Mouse (Mus musculus) MEL (cell line): Measurements from ENCODE around the gene Smc3. TPM values are rescaled to one million over a fixed set of nuclear protein-coding genes. Genes with fewer than 3 reads are reported as not detected.

Experiments
- DNase-seq: peaks from one replicate; pipeline ENCODE4 v3.0.0; 2011; ENCODE audit warnings: low read depth, low spot score
- H3K27ac ChIP-seq: 2 replicates; pipeline ENCODE4 v1.5.1; 2012; ENCODE audit warnings: low read depth, mild to moderate bottlenecking, control low read depth, low read length, moderate library complexity; ENCODE audit not compliant: control insufficient read depth
- H3K27me3 ChIP-seq, 2 experiments: fragments of 150-350 bp in 1 of 2; sonication (generic) in 1 of 2; 2 replicates each; pipeline ENCODE4 v1.6.1; 2012; ENCODE audit warnings: low read length in 2 of 2, mild to moderate bottlenecking in 2 of 2, improper control_type of control experiment in 1 of 2, moderate library complexity in 1 of 2; ENCODE audit not compliant: insufficient read depth in 2 of 2, control insufficient read depth in 1 of 2
- H3K36me3 ChIP-seq, 2 experiments: 2 replicates each; pipeline ENCODE4 v1.6.1; 2012 to 2014; ENCODE audit warnings: low read length in 2 of 2, improper control_type of control experiment in 1 of 2, inconsistent platforms in 1 of 2, mild to moderate bottlenecking in 1 of 2; ENCODE audit not compliant: insufficient read depth in 2 of 2, control insufficient read depth in 1 of 2
- H3K4me1 ChIP-seq, 2 experiments: fragments of 150-350 bp in 1 of 2; sonication (generic) in 1 of 2; 2 replicates each; pipeline ENCODE4 v1.6.1; 2012; ENCODE audit warnings: low read length in 2 of 2, improper control_type of control experiment in 1 of 2, mild to moderate bottlenecking in 1 of 2; ENCODE audit not compliant: insufficient read depth in 2 of 2, control insufficient read depth in 1 of 2
- H3K4me3 ChIP-seq, 2 experiments: fragments of 150-350 bp in 1 of 2; sonication (generic) in 1 of 2; 2 replicates each; pipeline ENCODE4 v1.5.1; 2012; ENCODE audit warnings: low read depth in 2 of 2, low read length in 2 of 2, mild to moderate bottlenecking in 2 of 2, moderate library complexity in 2 of 2, control low read depth in 1 of 2, improper control_type of control experiment in 1 of 2; ENCODE audit not compliant: control insufficient read depth in 1 of 2, insufficient read depth in 1 of 2
- H3K79me2 ChIP-seq: 2 replicates; pipeline ENCODE4 v1.6.1; 2012; ENCODE audit warnings: mild to moderate bottlenecking, low read length, moderate library complexity; ENCODE audit not compliant: control insufficient read depth, poor library complexity, insufficient read depth
- H3K9ac ChIP-seq: 2 replicates; pipeline ENCODE4 v1.6.1; 2012; ENCODE audit warnings: low read depth, mild to moderate bottlenecking, control low read depth, low read length, moderate library complexity; ENCODE audit not compliant: control insufficient read depth, poor library complexity, severe bottlenecking
- H3K9me3 ChIP-seq: fragments of 150-350 bp; sonication (generic); replicated peaks from 2 replicates; pipeline ENCODE4 v1.6.1; 2012; ENCODE audit warnings: mild to moderate bottlenecking, low read length, improper control_type of control experiment, moderate library complexity; ENCODE audit not compliant: insufficient read depth
- ETS1 ChIP-seq: IDR thresholded peaks from 2 replicates; pipeline ENCODE4 v1.6.1; 2012; ENCODE audit warnings: low read depth, mild to moderate bottlenecking, inconsistent platforms, low read length, improper control_type of control experiment, moderate library complexity
- HCFC1 ChIP-seq: IDR thresholded peaks from 2 replicates; pipeline ENCODE4 v1.6.1; 2012; ENCODE audit warnings: low read depth, mild to moderate bottlenecking, inconsistent platforms, low read length, improper control_type of control experiment, moderate library complexity
- MEF2A ChIP-seq: IDR thresholded peaks from 2 replicates; pipeline ENCODE4 v1.6.1; 2014; ENCODE audit warnings: low read depth, mild to moderate bottlenecking, inconsistent platforms, low read length, improper control_type of control experiment; ENCODE audit not compliant: poor library complexity, insufficient replicate concordance, severe bottlenecking; ENCODE audit errors: extremely low read depth
- MYB ChIP-seq: IDR thresholded peaks from 2 replicates; pipeline ENCODE4 v1.6.1; 2011; ENCODE audit warnings: mild to moderate bottlenecking, low read depth, low read length, improper control_type of control experiment
- NRF1 ChIP-seq: IDR thresholded peaks from 2 replicates; pipeline ENCODE4 v1.6.1; 2014; ENCODE audit warnings: low read depth, mild to moderate bottlenecking, inconsistent platforms, low read length, improper control_type of control experiment, moderate library complexity; ENCODE audit not compliant: poor library complexity, insufficient read depth, severe bottlenecking
- SIN3A ChIP-seq: IDR thresholded peaks from 2 replicates; pipeline ENCODE4 v1.6.1; 2012; ENCODE audit warnings: low read length, improper control_type of control experiment, inconsistent platforms
- TAL1 ChIP-seq: IDR thresholded peaks from 2 replicates; pipeline ENCODE4 v1.6.1; 2012; ENCODE audit warnings: mild to moderate bottlenecking, inconsistent platforms, low read length, moderate library complexity, mixed read lengths
- UBTF ChIP-seq: IDR thresholded peaks from 2 replicates; pipeline ENCODE4 v1.6.1; 2012; ENCODE audit warnings: low read depth, mild to moderate bottlenecking, inconsistent platforms, low read length, improper control_type of control experiment, moderate library complexity, borderline replicate concordance; ENCODE audit not compliant: insufficient read depth
- USF1 ChIP-seq: IDR thresholded peaks from 2 replicates; pipeline ENCODE4 v1.6.1; 2014; ENCODE audit warnings: low read depth, mild to moderate bottlenecking, inconsistent platforms, low read length, improper control_type of control experiment, moderate library complexity
- ZKSCAN1 ChIP-seq: IDR thresholded peaks from 2 replicates; pipeline ENCODE4 v1.6.1; 2012; ENCODE audit warnings: low read depth, mild to moderate bottlenecking, inconsistent platforms, low read length, improper control_type of control experiment, moderate library complexity
- polyA plus RNA-seq, 2 experiments: library from polyadenylated mRNA; stranded (reverse) in 1 of 2; unstranded in 1 of 2; fragments of >175 nt in 1 of 2; fragments of >200 nt in 1 of 2; gene quantifications; 2 replicates each; pipeline versions ENCODE4 v1.2.1 to v1.2.4; 2012; ENCODE audit warnings: low replicate concordance in 2 of 2, low read depth in 1 of 2; ENCODE audit not compliant: insufficient read length in 2 of 2, insufficient read depth in 1 of 2, missing spikeins in 1 of 2
- total RNA-seq: library from RNA; depleted of rRNA; stranded (reverse); fragments of 300-350 nt; gene quantifications from 2 replicates; pipeline ENCODE4 v1.2.3, GENCODE M21; 2012; rRNA removed

Smc3 gene
- total and polyA plus RNA-seq, 3 experiments: 100 to 129 (median 118) TPM

DNA sequence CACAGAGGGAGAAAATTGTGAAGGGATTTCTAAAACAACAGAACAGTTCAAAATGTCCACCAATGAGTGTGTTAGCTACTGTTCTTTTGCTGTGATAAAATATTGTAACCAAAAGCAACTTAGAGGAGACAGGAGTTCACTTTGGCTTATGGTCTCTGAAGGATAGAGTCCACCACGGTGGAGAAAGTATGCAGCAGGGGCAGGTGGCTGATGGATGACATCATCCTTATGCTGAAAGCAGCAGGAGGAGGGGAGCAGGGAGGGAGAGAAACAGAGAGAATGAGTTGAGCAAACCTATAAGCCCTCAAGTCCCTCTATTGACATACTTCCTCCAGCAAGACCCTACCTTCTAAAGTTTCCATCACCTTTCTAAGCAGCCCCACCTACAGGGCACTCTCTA, 93.8 kb downstream of the Smc3 start:
- peaks cover 13 to 14% of the 10 kb centered on the region in 2 experiments for H3K27me3 ChIP-seq

More for the DNA sequence above, 93.8 kb downstream of the Smc3 start:
- Histone ChIP-seq H3K36me3 (no peaks in the 10 kb centered on the region), H3K79me2 (no peaks in the 10 kb centered on the region), H3K9ac (no peak overlapping the region), H3K4me1 (no peaks in the 10 kb centered on the region), H3K27ac (no peak overlapping the region), H3K4me3 (no peak overlapping the region), H3K9me3 (no peaks in the 10 kb centered on the region)
- TF ChIP-seq MEF2A (no peak), SIN3A (no peak), TAL1 (no peak), UBTF (no peak), NRF1 (no peak), HCFC1 (no peak), ZKSCAN1 (no peak), USF1 (no peak), MYB (no peak), ETS1 (no peak)
- no peak for DNase-seq

Other genes starting within 250 kb of the Smc3 start
- 4.8 and 5.4 TPM in 2 replicates for gene Gm10197, start 228.6 kb upstream of the Smc3 start, total RNA-seq
- 10 to 100 TPM in 1 of 2 experiments, not detected in 1; 53.0 TPM for gene Gm10197, start 228.6 kb upstream of the Smc3 start, polyA plus RNA-seq
- gene Smndc1, start 209.8 kb upstream of the Smc3 start, total RNA-seq: 27.5 and 29.3 TPM in 2 replicates
- 100 to 1,000 TPM; 114 to 166 TPM for gene Smndc1, start 209.8 kb upstream of the Smc3 start, polyA plus RNA-seq
- gene Dusp5, start 71.3 kb upstream of the Smc3 start, total RNA-seq: 7.6 and 11.7 TPM in 2 replicates
- gene Dusp5, start 71.3 kb upstream of the Smc3 start, polyA plus RNA-seq: 10 to 100 TPM in 1 of 2 experiments, not detected in 1; 13.8 TPM
- gene Nutf2-ps1, start 11.3 kb upstream of the Smc3 start, total RNA-seq: 35.8 and 53.1 TPM in 2 replicates
- gene Nutf2-ps1, start 11.3 kb upstream of the Smc3 start, polyA plus RNA-seq: 100 to 1,000 TPM in 1 of 2 experiments, not detected in 1; 398 TPM
- 37.3 and 40.5 TPM in 2 replicates for gene Rbm20, start 76.9 kb downstream of the Smc3 start, total RNA-seq
- 10 to 100 TPM in 1 of 2 experiments, not detected in 1; 58.6 TPM for gene Rbm20, start 76.9 kb downstream of the Smc3 start, polyA plus RNA-seq